Mouse (Mus musculus): ENCODE data around the gene Efcab14. TPM values are rescaled to one million over a fixed set of nuclear protein-coding genes. Genes with fewer than 3 reads are reported as not detected.

The Efcab14 gene
- total RNA-seq, 2 experiments from 2014 or later, result 77.2 to 91.0 TPM

DNA sequence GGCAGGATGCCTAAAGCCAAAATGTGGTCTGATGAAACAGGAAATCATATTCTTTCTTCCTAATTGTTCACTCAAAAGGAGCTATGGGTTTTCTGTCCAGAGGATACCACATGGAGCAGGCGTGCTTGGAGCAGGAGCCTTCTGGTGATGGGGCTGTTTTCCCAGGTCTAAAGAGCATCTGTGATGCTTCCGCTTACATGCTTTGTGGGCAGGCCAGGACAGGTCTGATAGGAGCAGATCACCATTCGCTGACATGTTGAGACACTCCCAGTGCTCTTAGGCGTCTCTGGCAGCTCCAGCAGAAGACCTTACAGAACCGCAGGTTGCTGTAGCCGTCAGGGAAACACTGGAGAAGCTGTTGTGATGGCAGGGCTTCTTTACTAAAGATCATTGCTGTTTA, 37.5 kb downstream of the Efcab14 start:
- DNase-seq (ENCODE audit: low spot score in 2 of 2), result no peak

- no peak for DNase-seq (ENCODE audit: low spot score in 2 of 2)
Measured at GRCm38 (mm10) chr4:115777627-115778026, 40.1 kb downstream of the Efcab14 start.

- no peak for DNase-seq (ENCODE audit: low spot score in 2 of 2)
Measured at GRCm38 (mm10) chr4:115780269-115780668, 42.7 kb downstream of the Efcab14 start.

- no peak for DNase-seq (ENCODE audit: low spot score in 2 of 2)
Measured at GRCm38 (mm10) chr4:115780918-115781317, 43.4 kb downstream of the Efcab14 start, which contains the start of gene Tex38. Gene Tex38, minus strand, starts transcription at chr4:115781018.

DNA sequence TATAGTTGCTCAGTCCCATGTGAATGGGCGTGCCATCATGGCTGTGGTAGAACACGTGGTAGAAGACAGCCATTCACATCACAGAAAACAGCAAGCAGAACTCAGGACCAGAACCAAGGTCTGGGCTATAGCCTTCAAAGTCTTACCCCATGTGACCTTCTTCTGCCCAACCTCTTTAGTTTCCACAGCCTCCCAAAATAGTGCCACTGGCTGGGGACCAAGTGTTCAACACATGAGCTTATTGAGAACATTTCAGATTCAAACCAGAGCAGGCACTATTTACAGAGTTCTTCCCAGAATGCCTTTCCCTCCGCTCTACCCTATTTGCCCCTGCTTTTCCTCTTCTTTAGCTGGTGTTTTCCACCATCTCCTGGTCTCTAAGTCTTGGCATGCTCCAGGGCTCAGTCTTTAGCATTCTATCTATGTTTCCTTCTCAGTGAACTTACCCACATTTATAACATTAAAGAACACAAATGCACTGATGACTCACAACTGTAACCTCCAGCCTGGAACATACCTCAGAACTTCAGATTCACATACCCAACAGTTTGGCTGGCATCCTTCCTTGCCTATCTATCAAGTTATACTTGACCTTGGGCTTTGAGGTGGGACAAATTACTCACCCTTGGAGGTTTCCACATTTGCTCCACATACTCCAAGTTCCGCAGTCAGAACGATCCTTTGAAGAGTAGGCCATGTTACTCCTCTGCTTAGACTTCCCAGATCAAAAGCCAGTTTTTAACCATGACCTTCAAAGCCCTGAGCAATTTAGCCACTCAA, 44.7 kb downstream of the Efcab14 start:
- DNase-seq (ENCODE audit: low spot score in 2 of 2), result peak in 1 of 2 experiments; percentile 22

DNA sequence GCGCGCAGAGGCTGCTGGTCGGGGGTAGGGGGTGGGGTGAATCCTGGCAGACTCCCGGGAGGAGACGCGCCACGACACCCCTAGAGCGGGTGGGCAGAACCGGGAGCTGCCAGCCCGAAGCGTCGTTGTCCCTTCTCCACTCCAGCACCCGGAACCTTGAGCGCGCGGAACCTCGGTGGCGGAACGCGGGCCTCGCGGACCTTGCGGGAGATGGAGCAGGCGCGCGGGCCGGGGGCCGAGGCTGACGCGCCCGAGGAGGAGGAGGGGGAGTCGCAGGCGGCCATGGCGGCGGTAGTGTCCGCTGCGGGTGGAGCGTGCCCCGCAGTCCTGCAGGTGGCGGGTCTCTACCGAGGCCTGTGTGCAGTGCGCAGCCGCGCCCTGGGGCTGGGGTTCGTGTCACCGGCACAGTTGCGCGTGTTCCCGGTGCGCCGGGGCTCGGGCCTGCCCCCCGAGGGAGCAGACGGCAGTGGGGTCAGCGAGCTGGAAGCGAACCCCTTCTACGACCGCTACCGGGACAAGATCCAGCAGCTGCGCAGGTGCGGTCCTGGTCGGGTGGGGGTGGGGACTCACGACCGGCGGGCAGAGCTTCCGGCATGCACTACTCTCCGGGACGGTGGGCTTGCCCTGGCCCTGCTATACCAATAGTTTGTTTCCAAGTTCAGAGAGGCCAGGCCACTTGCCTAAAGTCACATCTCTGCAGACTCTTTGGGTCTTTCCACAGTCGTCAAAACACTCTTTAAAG, 47.4 kb downstream of the Efcab14 start, which contains the start of gene Atpaf1:
TSS of gene Atpaf1 (plus strand) at position 44 of the 742 bp plus-strand sequence.
- peak; percentile 75 to 77 for DNase-seq (ENCODE audit: low spot score in 2 of 2)

- no peak for DNase-seq (ENCODE audit: low spot score in 2 of 2)
Measured at GRCm38 (mm10) chr4:115785511-115786034, 48.0 kb downstream of the Efcab14 start.

DNA sequence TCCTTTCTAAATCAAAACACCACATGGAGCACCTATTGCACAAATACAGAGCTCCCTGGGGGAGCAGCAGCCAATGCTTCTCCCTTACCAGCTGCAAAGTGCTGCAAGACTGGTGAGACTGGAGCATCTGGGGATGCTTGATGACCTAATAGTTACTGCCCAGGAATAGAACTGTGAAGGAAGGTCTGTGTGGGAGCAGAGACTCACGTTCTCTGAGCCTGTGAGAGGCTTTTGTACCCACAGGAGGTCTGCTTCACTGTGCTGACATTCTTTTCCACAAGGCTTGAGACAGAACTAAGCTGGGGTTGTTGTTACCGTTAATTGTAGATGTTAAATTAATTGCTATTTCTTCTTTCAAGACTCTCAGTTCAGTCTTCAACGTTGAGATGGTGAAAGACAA, 53.3 kb downstream of the Efcab14 start:
- no peak for DNase-seq (ENCODE audit: low spot score in 2 of 2)

DNA sequence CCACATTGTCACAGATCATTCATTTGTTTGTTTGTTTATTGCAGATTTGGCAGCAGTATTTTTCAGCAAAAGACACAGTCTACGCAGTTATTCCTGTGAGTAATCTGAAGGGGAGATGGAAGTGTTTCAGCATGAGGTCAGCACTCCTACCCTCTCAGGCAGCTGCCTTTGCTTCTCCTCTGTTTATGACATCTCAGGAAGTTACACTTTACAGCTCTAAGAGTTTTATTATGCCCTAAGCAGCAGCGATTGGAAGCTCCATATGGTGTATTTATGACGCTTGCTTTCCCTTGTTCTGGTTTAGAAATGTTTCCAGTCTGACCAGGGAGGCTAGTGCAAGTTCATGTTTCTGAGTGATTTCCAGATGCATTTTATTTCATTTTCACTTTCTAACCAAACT, 57.8 kb downstream of the Efcab14 start:
- no peak for DNase-seq (ENCODE audit: low spot score in 2 of 2)

DNA sequence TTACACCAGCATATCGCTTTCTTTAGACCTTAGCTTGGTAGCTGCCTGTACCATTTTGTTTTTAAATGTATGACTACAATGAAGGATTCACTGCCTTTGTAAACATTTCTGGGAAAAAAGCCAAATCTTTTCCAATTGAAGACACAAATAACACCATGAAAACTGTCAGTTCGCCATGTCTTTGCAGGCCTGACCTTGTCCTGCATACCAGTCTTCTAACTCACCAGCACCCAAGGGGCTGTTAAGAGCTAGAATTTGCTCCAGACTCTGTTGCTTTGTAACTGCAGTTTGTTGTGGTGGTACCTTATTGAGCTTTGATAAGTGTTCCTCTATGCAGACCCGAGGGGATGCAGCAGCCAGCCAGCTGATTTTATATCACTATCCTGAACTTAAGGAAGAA, 62.4 kb downstream of the Efcab14 start:
- DNase-seq (ENCODE audit: low spot score in 2 of 2), result no peak

DNA sequence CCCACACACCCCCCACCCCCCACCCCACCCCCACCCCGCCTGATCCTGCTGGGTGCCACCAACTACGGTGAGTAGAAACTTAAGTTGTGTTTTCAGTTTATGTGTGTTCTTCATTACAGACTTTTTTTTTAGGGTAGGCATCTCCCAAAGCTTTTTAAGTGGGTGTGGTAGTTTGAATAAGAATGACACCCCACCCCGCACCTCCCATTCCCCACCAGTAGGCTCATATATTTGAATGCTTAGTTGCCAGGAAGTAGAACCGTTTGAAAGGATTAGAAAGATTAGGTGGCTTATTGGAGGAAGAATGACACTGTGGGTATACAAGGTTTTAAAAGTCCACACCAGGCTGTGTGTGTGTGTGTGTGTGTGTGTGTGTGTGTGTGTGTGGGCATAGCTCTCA, 74.8 kb downstream of the Efcab14 start:
- DNase-seq (ENCODE audit: low spot score in 2 of 2), result no peak

GRCm38 (mm10) chr4:115815606-115816005, 78.1 kb downstream of the Efcab14 start:
- no peak for DNase-seq (ENCODE audit: low spot score in 2 of 2)

- no peak for DNase-seq (ENCODE audit: low spot score in 2 of 2)
Measured at GRCm38 (mm10) chr4:115820199-115820598, 82.7 kb downstream of the Efcab14 start.

- no peak for DNase-seq (ENCODE audit: low spot score in 2 of 2)
Measured at GRCm38 (mm10) chr4:115820944-115821343, 83.4 kb downstream of the Efcab14 start.

DNA sequence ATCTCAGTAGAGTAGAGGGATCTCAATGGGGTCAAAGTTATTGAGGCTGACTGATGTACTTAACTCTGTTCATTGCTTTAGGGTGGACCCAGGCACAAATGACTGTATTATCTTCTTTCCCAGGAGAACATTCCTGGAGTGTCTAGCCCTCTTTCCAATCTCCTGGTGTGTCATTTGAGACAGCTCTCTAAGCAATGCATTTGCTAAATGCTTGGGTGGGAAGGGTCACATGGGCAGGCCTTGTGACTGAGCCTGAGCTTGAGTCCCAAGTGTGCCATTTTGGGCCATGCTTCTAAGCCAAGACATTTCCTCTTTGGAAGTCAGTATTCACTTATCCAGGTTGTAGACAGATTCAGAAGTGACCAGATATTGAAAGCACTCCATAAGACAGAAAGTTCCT, 83.9 kb downstream of the Efcab14 start:
- no peak for DNase-seq (ENCODE audit: low spot score in 2 of 2)

GRCm38 (mm10) chr4:115821928-115822327, 84.4 kb downstream of the Efcab14 start:
- no peak for DNase-seq (ENCODE audit: low spot score in 2 of 2)

DNA sequence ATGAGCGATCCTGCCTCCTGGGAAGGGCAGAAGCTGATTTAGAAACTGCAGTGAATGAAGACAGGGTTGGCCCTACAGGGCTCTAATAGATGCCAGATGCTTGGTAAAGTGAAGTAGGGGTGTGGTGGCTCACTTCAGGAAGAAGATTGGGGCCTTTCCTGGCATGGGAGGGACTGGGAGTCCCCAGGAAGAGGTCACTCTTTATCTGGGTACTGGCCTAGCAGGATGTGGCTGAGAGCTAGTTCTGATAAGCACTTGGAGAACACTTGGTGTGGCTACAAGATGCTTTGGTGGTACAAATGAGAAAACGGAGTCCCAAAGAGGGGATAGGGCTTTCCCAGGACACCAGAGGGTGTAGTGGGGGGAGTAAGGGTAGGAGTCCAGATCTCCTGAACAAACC, 86.6 kb downstream of the Efcab14 start:
- no peak for DNase-seq (ENCODE audit: low spot score in 2 of 2)

DNA sequence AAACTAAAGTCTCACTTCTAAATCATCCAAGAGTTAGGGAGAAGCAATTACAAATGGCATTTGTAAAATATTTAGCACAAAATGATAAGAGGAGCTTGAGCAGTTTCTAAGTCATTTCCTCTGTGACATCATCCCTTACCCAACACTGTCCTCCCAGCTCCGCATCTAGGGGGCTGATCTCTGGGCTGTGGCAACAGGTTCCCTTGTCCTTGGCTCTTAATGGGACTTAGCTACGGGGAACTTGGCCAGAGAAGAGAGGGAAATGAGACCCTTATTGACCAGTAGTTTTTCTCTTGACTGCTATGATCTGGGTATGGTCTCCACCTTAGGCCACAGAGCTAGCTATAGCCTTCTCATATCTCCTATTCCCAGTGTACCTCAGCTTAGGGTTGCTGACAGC, 87.7 kb downstream of the Efcab14 start:
- no peak for DNase-seq (ENCODE audit: low spot score in 2 of 2)
